Mouse (Mus musculus) ES-E14 (cell line): ENCODE data around the gene Cd4.

Source experiments
- ZC3H11A ChIP-seq: IDR thresholded peaks from 2 replicates; pipeline ENCODE4 v1.6.1; 2012; ENCODE audit warnings: low read depth, mild to moderate bottlenecking, inconsistent platforms, low read length, borderline replicate concordance
- ZNF384 ChIP-seq: IDR thresholded peaks from 2 replicates; pipeline ENCODE4 v1.6.1; 2012; ENCODE audit warnings: low read depth, low read length, inconsistent platforms

DNA sequence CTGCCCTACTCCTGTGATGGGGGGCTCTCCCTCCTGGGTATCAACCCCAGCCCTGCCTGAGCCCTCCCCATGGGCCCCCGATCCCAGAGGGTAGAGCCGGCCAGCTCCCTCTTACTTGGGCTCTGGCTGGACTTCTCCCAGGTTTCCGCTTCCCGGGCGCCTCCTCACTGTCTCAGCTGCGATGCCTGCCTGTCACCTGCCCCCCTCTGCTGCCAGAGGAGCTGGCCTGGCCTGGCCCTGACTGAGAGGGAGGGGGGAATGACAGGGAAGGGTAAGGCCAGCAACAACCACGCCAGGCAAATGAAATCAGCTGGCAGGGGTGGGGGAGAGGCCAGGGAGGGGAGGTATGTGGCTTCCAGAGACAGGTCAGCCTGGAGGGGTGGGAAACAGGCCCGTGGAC lies 48.2 kb downstream of the Cd4 start:
- TF ChIP-seq ZC3H11A = no peak
- TF ChIP-seq ZNF384 = no peak
